ENCODE assay signal across 1 mouse cellular context in the genomic region with DNA sequence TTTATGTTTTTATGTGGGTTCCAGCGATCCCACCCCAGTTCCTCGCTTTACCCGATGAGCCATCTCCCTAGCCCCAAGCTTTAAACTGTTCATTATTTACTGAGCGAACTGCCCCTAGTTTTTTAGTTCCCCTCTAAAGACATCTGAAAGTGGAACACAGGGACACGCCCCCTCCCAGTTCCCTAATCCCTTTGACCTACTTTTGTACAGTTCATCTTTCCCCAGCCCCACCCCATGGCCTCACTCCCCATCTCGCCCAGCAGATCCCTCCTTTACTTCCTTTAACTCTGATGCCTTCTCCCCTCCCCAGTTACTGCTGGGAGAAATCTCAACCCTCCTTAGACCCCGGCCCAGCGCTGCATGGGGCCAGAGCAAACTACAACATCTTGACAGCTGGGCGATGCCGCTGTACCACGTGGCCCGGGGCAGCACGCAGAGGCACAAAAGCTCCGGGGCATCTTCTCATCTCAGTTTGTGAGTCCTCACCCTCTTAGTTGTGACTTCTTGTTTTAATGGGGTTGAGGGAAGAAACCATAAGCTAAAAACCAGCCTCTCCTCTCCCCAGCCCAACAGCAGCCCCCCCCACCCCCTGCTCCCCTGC.
TF ChIP-seq lines count a peak whose summit lies in the region.

No protein-coding gene starts in this region.

TF ChIP-seq in CH12.LX, 34 proteins besides CTCF, POLR2A, EP300 and RAD21 (continued from another document):
- no peak for TF ChIP-seq TCF12 (IDR thresholded peaks at IDR 0.05; ENCODE audit: low read depth, low read length)
- TF ChIP-seq IRF4 (IDR thresholded peaks at IDR 0.05; ENCODE audit: low read depth, low read length), result peak; percentile 84
- TF ChIP-seq ZC3H11A (IDR thresholded peaks at IDR 0.05; ENCODE audit: low read depth, low read length), result no peak
- TF ChIP-seq ZNF384 (IDR thresholded peaks at IDR 0.05; ENCODE audit: low read depth, low read length), result no peak
- peak; percentile 33; the same call in 1 of the 2 replicates for TF ChIP-seq USF2 (conservative IDR thresholded peaks at IDR 0.05; ENCODE audit: low read depth, low read length)
- no peak for TF ChIP-seq SMC3 (IDR thresholded peaks at IDR 0.05; ENCODE audit: low read depth, low read length)
- TF ChIP-seq ZKSCAN1 (IDR thresholded peaks at IDR 0.05; ENCODE audit: borderline replicate concordance, low read depth, low read length), result no peak
- no peak for TF ChIP-seq MYC (IDR thresholded peaks at IDR 0.05; ENCODE audit: low read depth, low read length)
- TF ChIP-seq MEF2A (IDR thresholded peaks at IDR 0.05; ENCODE audit: borderline replicate concordance, low read depth, low read length), result no peak
- no peak for TF ChIP-seq RCOR1 (conservative IDR thresholded peaks at IDR 0.05; ENCODE audit: low read depth, low read length)
- TF ChIP-seq NELFE (IDR thresholded peaks at IDR 0.05; ENCODE audit: low read depth, low read length), result no peak
- TF ChIP-seq MAZ (IDR thresholded peaks at IDR 0.05; ENCODE audit: low read depth, low read length), result no peak
- TF ChIP-seq ETS1 (conservative IDR thresholded peaks at IDR 0.05; ENCODE audit: low read depth, low read length), result no peak
- TF ChIP-seq USF1 (IDR thresholded peaks at IDR 0.05; ENCODE audit: low read depth, low read length), result peak; percentile 68
- peak; percentile 25; the same call in 1 of the 2 replicates for TF ChIP-seq SIN3A (IDR thresholded peaks at IDR 0.05; ENCODE audit: low read length)
- TF ChIP-seq CHD2 (IDR thresholded peaks at IDR 0.05; ENCODE audit: low read length), result no peak
- no peak for TF ChIP-seq BHLHE40 (IDR thresholded peaks at IDR 0.05; ENCODE audit: low read depth, low read length)
- no peak for TF ChIP-seq MAFK (IDR thresholded peaks at IDR 0.05; ENCODE audit: insufficient replicate concordance, low read length)
- no peak for TF ChIP-seq JUN (IDR thresholded peaks at IDR 0.05; ENCODE audit: insufficient read depth, low read depth, low read length)
- TF ChIP-seq HCFC1 (IDR thresholded peaks at IDR 0.05; ENCODE audit: low read depth, low read length), result no peak
- no peak for TF ChIP-seq GABPA (IDR thresholded peaks at IDR 0.05; ENCODE audit: insufficient replicate concordance, low read depth, low read length)
- TF ChIP-seq JUND (conservative IDR thresholded peaks at IDR 0.05; ENCODE audit: low read depth, low read length), result no peak
- TF ChIP-seq POLR2AphosphoS2 (IDR thresholded peaks at IDR 0.05; ENCODE audit: low read depth, low read length), result no peak
- TF ChIP-seq TBP (conservative IDR thresholded peaks at IDR 0.05; ENCODE audit: low read depth, low read length), result no peak
- no peak for TF ChIP-seq ELF1 (IDR thresholded peaks at IDR 0.05; ENCODE audit: low read depth, low read length)
- no peak for TF ChIP-seq ZMIZ1 (IDR thresholded peaks at IDR 0.05; ENCODE audit: low read depth, low read length)
- TF ChIP-seq E2F4 (IDR thresholded peaks at IDR 0.05; ENCODE audit: insufficient replicate concordance, low read depth, low read length), result no peak
- no peak for TF ChIP-seq CHD1 (IDR thresholded peaks at IDR 0.05; ENCODE audit: low read depth, low read length)
- peak; percentile 87 for TF ChIP-seq MXI1 (IDR thresholded peaks at IDR 0.05; ENCODE audit: low read depth, low read length)
- peak; percentile 69 for TF ChIP-seq MAX (IDR thresholded peaks at IDR 0.05; ENCODE audit: low read length)
